Mouse (Mus musculus): ENCODE measurements at regions not wholly inside any gene's neighbourhood (a gene's known extent, or its start where the extent isn't known, plus 50 kb on each side); places are given as distances from the start of the nearest gene placed in this dataset.
"Not testable (repeated sequence)": the region's sequence is repeated elsewhere in the genome, so short reads cannot be mapped to it uniquely, and the experiment has no call there.

- DNase-seq (ENCODE audit: low read depth) = not testable (repeated sequence)
Measured at GRCm38 (mm10) chr13:12726831-12727230, 73.0 kb downstream of the Prl2c3 start.

- not testable (repeated sequence) for DNase-seq (ENCODE audit: low read depth)
Measured at GRCm38 (mm10) chr13:12717972-12718546, 81.8 kb downstream of the Prl2c3 start.

- no peak for DNase-seq (ENCODE audit: low read depth)
Measured at GRCm38 (mm10) chr13:12711471-12712273, 88.2 kb downstream of the Prl2c3 start.

GRCm38 (mm10) chr13:12702804-12703612 is 96.9 kb downstream of the Prl2c3 start:
- DNase-seq (ENCODE audit: low read depth) = not testable (repeated sequence)

- not testable (repeated sequence) for DNase-seq (ENCODE audit: low read depth)
Measured at GRCm38 (mm10) chr13:12702111-12702803, 97.6 kb downstream of the Prl2c3 start.

GRCm38 (mm10) chr13:12693593-12694118 is 106.2 kb downstream of the Prl2c3 start:
- DNase-seq (ENCODE audit: low read depth) = not testable (repeated sequence)

GRCm38 (mm10) chr13:12688778-12689177 is 111.1 kb downstream of the Prl2c3 start:
- not testable (repeated sequence) for DNase-seq (ENCODE audit: low read depth)

GRCm38 (mm10) chr13:12688149-12688548 is 111.7 kb downstream of the Prl2c3 start:
- not testable (repeated sequence) for DNase-seq (ENCODE audit: low read depth)

- not testable (repeated sequence) for DNase-seq (ENCODE audit: low read depth)
Measured at GRCm38 (mm10) chr13:12680954-12681571, 115.4 kb downstream of the Ero1lb start.

GRCm38 (mm10) chr13:12680283-12680953 is 114.7 kb downstream of the Ero1lb start:
- peak; percentile 16 for DNase-seq (ENCODE audit: low read depth)

GRCm38 (mm10) chr13:12677372-12677771 is 111.7 kb downstream of the Ero1lb start:
- DNase-seq (ENCODE audit: low read depth) = no peak

- DNase-seq (ENCODE audit: low read depth) = not testable (repeated sequence)
Measured at GRCm38 (mm10) chr13:12671011-12671410, 105.3 kb downstream of the Ero1lb start.

- DNase-seq (ENCODE audit: low read depth) = not testable (repeated sequence)
Measured at GRCm38 (mm10) chr13:12668742-12669141, 103.1 kb downstream of the Ero1lb start.

- DNase-seq (ENCODE audit: low read depth) = not testable (repeated sequence)
Measured at GRCm38 (mm10) chr13:12667727-12668665, 102.3 kb downstream of the Ero1lb start.

GRCm38 (mm10) chr13:12666050-12666449 is 100.4 kb downstream of the Ero1lb start:
- DNase-seq (ENCODE audit: low read depth) = not testable (repeated sequence)

All from fibroblast of lung, adult 2 months (primary cell).